Mouse (Mus musculus) midbrain, embryonic 15.5 days (tissue): ENCODE measurements around the gene Gpc6. TPM values are rescaled to one million over a fixed set of nuclear protein-coding genes. Genes with fewer than 3 reads are reported as not detected.

Experiments used
- ATAC-seq: fragments of 200-750 bp; cut with Nextera tagmentation; replicated peaks from 2 replicates; pipeline ENCODE4 v1.8.0; 2017; ENCODE audit warnings: moderate TSS enrichment
- H3K27ac ChIP-seq: fragments of 300-500 bp; sonication (generic); 2 replicates; pipeline ENCODE4 v1.5.1; 2015; ENCODE audit warnings: mild to moderate bottlenecking, inconsistent platforms
- H3K27me3 ChIP-seq: fragments of 300-500 bp; sonication (generic); replicated peaks from 2 replicates; pipeline ENCODE4 v1.6.1; 2015; ENCODE audit warnings: inconsistent platforms
- H3K36me3 ChIP-seq: fragments of 300-500 bp; sonication (generic); replicated peaks from 2 replicates; pipeline ENCODE4 v1.6.1; 2015; ENCODE audit warnings: inconsistent platforms
- H3K4me1 ChIP-seq: fragments of 300-500 bp; sonication (generic); 2 replicates; pipeline ENCODE4 v1.6.1; 2015; ENCODE audit warnings: inconsistent platforms
- H3K4me2 ChIP-seq: fragments of 300-500 bp; sonication (generic); 2 replicates; pipeline ENCODE4 v1.6.1; 2015; ENCODE audit warnings: inconsistent platforms, mild to moderate bottlenecking, moderate library complexity
- H3K4me3 ChIP-seq: fragments of 300-500 bp; sonication (generic); 2 replicates; pipeline ENCODE4 v1.5.1; 2015; ENCODE audit warnings: mild to moderate bottlenecking, inconsistent platforms
- H3K9ac ChIP-seq: fragments of 300-500 bp; sonication (generic); 2 replicates; pipeline ENCODE4 v1.6.1; 2015; ENCODE audit warnings: mild to moderate bottlenecking, inconsistent platforms
- H3K9me3 ChIP-seq: fragments of 300-500 bp; sonication (generic); 2 replicates; pipeline ENCODE4 v1.6.1; 2016; ENCODE audit warnings: inconsistent platforms
- WGBS: fragments of 180-500 bp; shearing (Covaris S2); methylation state at CpG from one replicate; pipeline ENCODE4 v1.1.7; 2015; ENCODE audit warnings: mixed read lengths; 5-methylcytosine and 5-hydroxymethylcytosine counted together
- polyA plus RNA-seq: library from polyadenylated mRNA; unstranded; fragments of >200 nt; fragmentation: Nextera tagmentation; extraction: Ambion mirVana; gene quantifications from 2 replicates; pipeline ENCODE4 v1.2.1, GENCODE M21; 2015

The Gpc6 gene
- polyA plus RNA-seq, 1 experiment from 2014 or later, result 21.1 TPM

- Histone ChIP-seq H3K27me3 (no peaks in the 10 kb centered on the region), H3K4me3 (no peak overlapping the region), H3K9ac (no peak overlapping the region), H3K4me1 (no peaks in the 10 kb centered on the region), H3K27ac (no peak overlapping the region), H3K36me3 (no peaks in the 10 kb centered on the region), H3K4me2 (no peak overlapping the region), H3K9me3 (no peaks in the 10 kb centered on the region)
- ATAC-seq, result no peak
- WGBS, result 93% methylated on average over 3 of the region's 3 CpGs
Measured at GRCm38 (mm10) chr14:116974708-116975107, 49.6 kb downstream of the Gpc6 start.

- ATAC-seq, result no peak
- Histone ChIP-seq H3K36me3 (no peaks in the 10 kb centered on the region), H3K4me2 (no peak overlapping the region), H3K9ac (no peak overlapping the region), H3K9me3 (no peaks in the 10 kb centered on the region), H3K4me3 (no peak overlapping the region), H3K27me3 (no peaks in the 10 kb centered on the region), H3K27ac (no peak overlapping the region), H3K4me1 (no peaks in the 10 kb centered on the region)
- 80% methylated on average over 4 of the region's 4 CpGs for WGBS
Measured at GRCm38 (mm10) chr14:116975224-116975623, 50.1 kb downstream of the Gpc6 start.

DNA sequence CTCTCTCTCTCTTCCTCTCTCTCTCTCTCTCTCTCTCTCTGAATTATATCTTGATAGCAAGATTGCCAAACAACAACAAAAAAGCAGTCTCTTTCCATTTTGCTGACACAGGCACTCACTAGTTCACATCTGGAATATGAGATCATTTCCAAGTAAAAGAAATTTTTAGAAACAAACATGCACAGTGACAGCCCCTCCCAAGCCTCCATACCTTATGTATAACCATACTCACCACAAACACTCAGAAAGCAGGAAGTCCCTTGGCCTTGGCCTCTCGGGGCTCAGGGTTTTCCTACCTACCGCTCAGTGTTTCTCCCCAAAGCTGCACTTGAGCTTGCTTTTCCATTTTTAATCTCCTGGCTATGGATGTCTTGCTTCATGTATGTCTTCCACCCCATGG lies 52.1 kb downstream of the Gpc6 start:
- Histone ChIP-seq H3K9ac (no peak overlapping the region), H3K4me1 (no peaks in the 10 kb centered on the region), H3K27me3 (no peaks in the 10 kb centered on the region), H3K4me3 (no peak overlapping the region), H3K27ac (no peak overlapping the region), H3K4me2 (no peak overlapping the region), H3K9me3 (no peaks in the 10 kb centered on the region), H3K36me3 (no peaks in the 10 kb centered on the region)
- ATAC-seq, result no peak
- WGBS, result 86% methylated on average over 2 of the region's 2 CpGs

- Histone ChIP-seq H3K27ac (no peak overlapping the region), H3K4me1 (no peaks in the 10 kb centered on the region), H3K9ac (no peak overlapping the region), H3K9me3 (no peaks in the 10 kb centered on the region), H3K4me3 (no peak overlapping the region), H3K36me3 (no peaks in the 10 kb centered on the region), H3K4me2 (no peak overlapping the region), H3K27me3 (no peaks in the 10 kb centered on the region)
- 82% methylated on average over 10 of the region's 10 CpGs for WGBS
- no peak for ATAC-seq
Measured at GRCm38 (mm10) chr14:116979714-116980382, 54.7 kb downstream of the Gpc6 start.

DNA sequence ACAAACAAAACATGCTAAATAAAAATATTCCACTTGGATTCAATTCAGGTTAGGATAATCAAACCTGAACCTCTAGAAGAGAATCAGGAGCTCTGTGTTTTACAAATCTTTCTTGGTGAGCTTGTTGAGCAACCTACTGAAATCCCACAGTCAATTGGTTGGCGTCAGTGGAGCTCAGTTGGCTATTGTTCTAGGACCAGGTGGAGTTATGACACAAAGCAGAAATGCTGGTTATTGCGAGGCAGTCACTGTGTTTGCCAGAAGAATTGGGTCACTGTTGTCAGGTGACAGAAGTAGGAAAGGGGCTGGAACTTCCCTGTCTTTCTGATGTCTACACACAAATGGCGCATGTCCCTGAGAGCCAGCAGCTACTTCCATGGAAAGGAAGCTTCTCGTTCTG lies 56.6 kb downstream of the Gpc6 start:
- WGBS, result 88% methylated on average over 4 of the region's 4 CpGs
- H3K4me3 ChIP-seq, result no peak overlapping the region

DNA sequence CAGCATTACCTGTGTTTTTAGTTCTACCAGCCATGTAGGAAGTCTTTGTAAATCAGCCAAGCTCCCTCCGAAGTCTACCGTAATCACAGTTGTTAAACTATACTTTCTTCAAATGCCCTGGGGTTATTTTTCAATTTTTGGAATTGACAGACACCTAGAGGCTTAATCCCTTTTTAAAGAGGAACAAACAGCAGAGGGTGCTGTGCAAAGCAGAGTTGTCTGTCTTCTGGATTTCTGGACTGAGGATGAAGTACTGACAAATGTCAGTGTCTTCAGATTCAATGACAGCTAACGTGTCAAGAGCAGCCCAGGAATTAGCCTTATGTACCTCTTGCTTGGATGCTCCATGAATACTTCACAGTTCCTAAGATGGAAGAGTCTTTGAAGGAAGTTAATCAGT lies 62.2 kb downstream of the Gpc6 start:
- Histone ChIP-seq H3K9me3 (no peaks in the 10 kb centered on the region), H3K27ac (no peak overlapping the region), H3K27me3 (no peaks in the 10 kb centered on the region), H3K36me3 (0 out of 2 replicates have a peak, but pooled peaks cover 4% of the 10 kb centered on the region), H3K4me2 (no peak overlapping the region), H3K4me3 (no peak overlapping the region), H3K9ac (no peak overlapping the region), H3K4me1 (no peaks in the 10 kb centered on the region)
- no peak for ATAC-seq
- 78% methylated on average over 3 of the region's 3 CpGs for WGBS

More for the DNA sequence above, 56.6 kb downstream of the Gpc6 start:
- ATAC-seq, result no peak
- Histone ChIP-seq H3K4me1 (no peaks in the 10 kb centered on the region), H3K9ac (no peak overlapping the region), H3K4me2 (no peak overlapping the region), H3K36me3 (no peaks in the 10 kb centered on the region), H3K27me3 (no peaks in the 10 kb centered on the region), H3K27ac (no peak overlapping the region), H3K9me3 (no peaks in the 10 kb centered on the region)

DNA sequence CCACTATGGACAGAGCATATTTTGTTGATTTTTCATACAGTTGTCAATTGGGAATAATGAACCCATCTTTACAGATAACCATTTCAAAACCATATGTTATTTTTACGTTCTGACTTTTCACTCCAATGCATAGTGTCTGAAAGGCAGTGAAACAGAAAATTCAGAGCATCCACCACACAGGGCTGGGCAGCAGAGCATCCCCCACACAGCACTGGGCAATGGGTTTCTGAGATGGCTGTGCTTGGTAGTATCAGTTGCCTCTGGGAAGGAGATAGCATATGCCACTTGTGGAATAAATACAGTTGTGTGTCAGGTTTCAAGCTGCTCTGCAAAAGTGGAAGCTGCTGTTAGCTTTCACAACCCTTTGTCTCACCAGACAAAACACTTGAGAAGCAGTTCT lies 75.3 kb downstream of the Gpc6 start:
- no peak for ATAC-seq

DNA sequence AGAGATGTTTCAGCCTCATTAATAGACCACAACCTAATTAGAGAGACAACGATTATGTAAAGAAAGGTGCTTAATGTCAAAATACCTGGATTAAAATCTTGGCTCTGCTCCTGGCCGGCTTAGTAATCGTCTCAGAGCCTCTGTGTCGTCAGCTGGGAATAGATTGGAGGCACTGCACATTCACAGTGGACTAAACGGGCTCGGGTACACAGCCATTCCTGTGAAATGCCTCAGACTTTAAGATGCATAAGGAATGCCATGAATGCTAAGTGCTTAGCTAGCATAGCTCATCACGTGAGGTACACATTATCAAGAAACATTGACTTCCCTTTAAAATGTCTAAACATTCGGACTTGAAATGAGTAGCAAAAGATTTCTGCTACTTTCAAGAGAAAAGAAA lies 77.2 kb downstream of the Gpc6 start:
- no peaks in the 10 kb centered on the region for H3K9me3 ChIP-seq
- no peak overlapping the region for H3K4me3 ChIP-seq
- whole genome bisulfite sequencing, result 44% methylated on average over 8 of the region's 8 CpGs
- no peaks in the 10 kb centered on the region for H3K36me3 ChIP-seq
- no peak overlapping the region for H3K27ac ChIP-seq
- no peak for ATAC-seq
- H3K27me3 ChIP-seq, result no peaks in the 10 kb centered on the region
- no peak overlapping the region for H3K9ac ChIP-seq
- H3K4me1 ChIP-seq, result no peaks in the 10 kb centered on the region
- no peak overlapping the region for H3K4me2 ChIP-seq

More for the DNA sequence above, 75.3 kb downstream of the Gpc6 start:
- Histone ChIP-seq H3K36me3 (no peaks in the 10 kb centered on the region), H3K9me3 (no peaks in the 10 kb centered on the region), H3K9ac (no peak overlapping the region), H3K27me3 (no peaks in the 10 kb centered on the region), H3K4me1 (no peaks in the 10 kb centered on the region), H3K4me2 (no peak overlapping the region), H3K4me3 (no peak overlapping the region), H3K27ac (no peak overlapping the region)
- WGBS, result 85% methylated on average over 1 of the region's 1 CpGs

DNA sequence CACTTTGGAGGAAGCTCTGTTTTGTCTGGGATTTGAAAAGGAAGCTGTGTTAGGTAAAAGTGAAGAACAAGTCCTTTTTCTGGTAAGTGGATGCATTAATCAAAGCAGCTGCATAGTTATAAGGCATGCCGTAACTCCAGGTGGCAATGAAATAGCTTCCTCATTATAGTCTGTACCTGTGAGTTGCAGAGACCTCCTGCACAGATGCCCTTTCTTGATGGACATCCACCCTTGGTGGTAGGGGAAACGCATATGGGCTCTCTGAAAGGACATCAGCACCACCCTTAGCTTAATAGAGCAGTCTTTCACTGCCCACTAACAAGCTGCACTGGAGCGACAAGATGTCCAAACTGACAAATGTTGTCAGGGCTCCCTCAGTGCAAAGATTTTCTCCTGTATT lies 83.7 kb downstream of the Gpc6 start:
- no peak overlapping the region for H3K4me2 ChIP-seq
- no peak for ATAC-seq
- H3K4me1 ChIP-seq, result no peaks in the 10 kb centered on the region; the same call in 1 of the 2 replicates
- no peak overlapping the region for H3K27ac ChIP-seq
- no peak overlapping the region for H3K4me3 ChIP-seq
- H3K27me3 ChIP-seq, result no peaks in the 10 kb centered on the region
- no peaks in the 10 kb centered on the region for H3K36me3 ChIP-seq
- no peak overlapping the region for H3K9ac ChIP-seq
- no peaks in the 10 kb centered on the region for H3K9me3 ChIP-seq
- WGBS, result 73% methylated on average over 3 of the region's 3 CpGs

GRCm38 (mm10) chr14:117012969-117013368 lies 87.9 kb downstream of the Gpc6 start:
- Histone ChIP-seq H3K27ac (no peak overlapping the region), H3K9ac (no peak overlapping the region), H3K36me3 (no peaks in the 10 kb centered on the region), H3K4me1 (peaks cover 2% of the 10 kb centered on the region; the same call in 1 of the 2 replicates), H3K27me3 (no peaks in the 10 kb centered on the region), H3K4me2 (no peak overlapping the region), H3K4me3 (no peak overlapping the region), H3K9me3 (no peaks in the 10 kb centered on the region)
- WGBS, result 67% methylated on average over 1 of the region's 1 CpGs
- ATAC-seq, result no peak

GRCm38 (mm10) chr14:117013554-117014117 lies 88.5 kb downstream of the Gpc6 start:
- H3K4me1 ChIP-seq, result peaks cover 2% of the 10 kb centered on the region; the same call in 1 of the 2 replicates
- no peaks in the 10 kb centered on the region for H3K36me3 ChIP-seq
- H3K4me3 ChIP-seq, result no peak overlapping the region
- H3K27me3 ChIP-seq, result no peaks in the 10 kb centered on the region
- no peak for ATAC-seq
- H3K4me2 ChIP-seq, result no peak overlapping the region
- H3K9ac ChIP-seq, result no peak overlapping the region
- no peaks in the 10 kb centered on the region for H3K9me3 ChIP-seq
- H3K27ac ChIP-seq, result no peak overlapping the region
- 27% methylated on average over 3 of the region's 3 CpGs for WGBS

DNA sequence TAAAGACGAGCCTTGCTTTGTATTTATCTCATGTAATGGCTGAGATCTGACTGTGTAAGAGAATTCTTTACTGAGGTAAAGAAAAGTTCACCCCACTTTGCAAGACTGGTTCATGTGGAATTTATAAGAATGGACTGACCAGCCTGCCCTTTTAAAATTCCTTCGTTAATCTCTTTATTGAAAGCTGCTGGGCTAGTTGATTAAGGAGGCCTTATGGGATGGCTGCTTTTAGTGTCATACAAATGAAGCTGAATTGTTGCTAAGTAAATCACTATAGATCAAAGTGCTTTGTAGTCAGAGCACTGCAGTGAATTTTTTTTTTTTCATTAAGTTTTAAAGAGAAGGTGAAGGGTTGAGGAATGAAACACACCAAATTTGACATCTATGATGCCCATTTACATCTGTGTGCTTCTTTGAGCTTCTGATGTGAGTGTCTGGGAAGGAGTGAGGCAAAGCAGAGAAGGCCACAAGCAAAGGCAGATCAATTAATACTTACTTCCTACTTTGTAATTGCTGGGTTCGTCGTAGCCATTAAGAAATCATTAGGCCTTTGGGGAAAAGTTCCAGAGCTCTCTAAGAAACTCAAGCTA lies 90.3 kb downstream of the Gpc6 start:
- no peak overlapping the region for H3K4me3 ChIP-seq
- no peaks in the 10 kb centered on the region for H3K27me3 ChIP-seq
- H3K9me3 ChIP-seq, result no peaks in the 10 kb centered on the region

More for the DNA sequence above, 90.3 kb downstream of the Gpc6 start:
- H3K27ac ChIP-seq, result no peak overlapping the region
- no peak overlapping the region for H3K4me2 ChIP-seq
- WGBS, result 14% methylated on average over 4 of the region's 4 CpGs
- H3K4me1 ChIP-seq, result peaks cover 9% of the 10 kb centered on the region; the same call in 1 of the 2 replicates
- no peak overlapping the region for H3K9ac ChIP-seq
- no peak for ATAC-seq
- no peaks in the 10 kb centered on the region for H3K36me3 ChIP-seq
